Mouse (Mus musculus): ENCODE data around the gene Frat2. TPM values are rescaled to one million over a fixed set of nuclear protein-coding genes. Genes with fewer than 3 reads are reported as not detected.

The Frat2 gene
- polyA plus RNA-seq, 1 experiment from 2014 or later = 15.1 TPM

DNA sequence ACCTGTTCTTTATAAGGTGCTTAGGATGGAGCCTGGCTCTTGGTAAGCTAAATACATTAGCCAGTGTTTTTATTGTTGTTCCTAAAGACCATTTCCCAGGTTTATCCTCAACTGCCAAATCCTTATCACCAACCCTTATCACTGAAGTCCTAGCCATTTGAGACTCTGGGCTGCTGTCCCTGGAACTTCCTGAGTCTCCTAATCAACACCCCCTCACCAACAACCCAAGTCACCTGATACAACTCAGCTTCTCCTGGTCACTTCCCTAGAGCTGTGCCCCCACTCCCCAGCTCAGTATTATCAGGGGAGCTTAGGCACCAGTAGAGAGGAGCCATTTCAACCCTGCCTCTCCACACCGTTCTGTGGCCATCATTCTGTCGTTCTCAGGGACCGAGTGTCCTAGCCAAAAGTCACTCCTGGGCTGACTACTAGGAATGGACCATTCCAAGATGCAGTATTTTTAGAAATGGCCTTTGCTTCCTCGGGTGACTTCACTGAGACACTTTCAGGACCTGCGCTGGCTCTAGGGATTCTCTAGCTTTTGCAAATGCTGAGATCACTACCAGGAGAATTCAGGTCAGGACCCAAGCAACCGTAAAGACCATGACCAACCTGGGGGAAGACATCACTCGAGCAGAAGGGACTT lies 6.7 kb downstream of the Frat2 start:
- 0 out of 2 replicates have a peak, but pooled peaks cover 6% of the 10 kb centered on the region for H3K27me3 ChIP-seq
- 81% methylated on average over 7 of the region's 7 CpGs for WGBS
- no peak overlapping the region for H3K27ac ChIP-seq (replicated peaks)
- H3K36me3 ChIP-seq = no peaks in the 10 kb centered on the region
- H3K4me3 ChIP-seq = no peak overlapping the region
- H3K9ac ChIP-seq (replicated peaks) = no peak overlapping the region
- ATAC-seq (ENCODE audit: low FRiP score, low read depth) = no peak
- H3K4me2 ChIP-seq (replicated peaks) = no peak overlapping the region
- no peaks in the 10 kb centered on the region for H3K9me3 ChIP-seq
- peaks cover 8% of the 10 kb centered on the region for H3K4me1 ChIP-seq

DNA sequence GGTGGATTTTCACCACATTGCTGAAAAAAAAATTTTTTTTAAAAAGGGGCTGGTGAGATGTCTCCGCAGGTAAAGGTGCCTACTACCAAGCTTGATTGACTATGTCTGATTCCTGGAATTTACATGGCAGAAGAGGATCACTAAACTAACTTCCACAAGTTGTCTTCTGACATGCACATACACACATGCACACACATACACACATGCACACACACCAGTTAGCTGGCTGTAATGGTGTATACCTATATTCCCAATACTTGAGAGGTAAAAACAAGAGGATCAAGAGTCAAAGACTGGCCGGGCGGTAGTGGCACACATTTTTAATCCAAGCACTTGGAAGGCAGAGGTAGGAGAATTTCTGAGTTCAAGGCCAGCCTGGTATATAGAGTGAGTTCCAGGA lies 8.2 kb downstream of the Frat2 start:
- Histone ChIP-seq H3K4me3 (no peak overlapping the region), H3K27ac (replicated peaks) (no peak overlapping the region), H3K36me3 (no peaks in the 10 kb centered on the region), H3K4me2 (replicated peaks) (no peak overlapping the region), H3K27me3 (0 out of 2 replicates have a peak, but pooled peaks cover 6% of the 10 kb centered on the region), H3K9ac (replicated peaks) (no peak overlapping the region), H3K9me3 (no peaks in the 10 kb centered on the region), H3K4me1 (peaks cover 16% of the 10 kb centered on the region)
- ATAC-seq (ENCODE audit: low FRiP score, low read depth) = no peak
- WGBS = 95% methylated on average over 3 of the region's 3 CpGs

DNA sequence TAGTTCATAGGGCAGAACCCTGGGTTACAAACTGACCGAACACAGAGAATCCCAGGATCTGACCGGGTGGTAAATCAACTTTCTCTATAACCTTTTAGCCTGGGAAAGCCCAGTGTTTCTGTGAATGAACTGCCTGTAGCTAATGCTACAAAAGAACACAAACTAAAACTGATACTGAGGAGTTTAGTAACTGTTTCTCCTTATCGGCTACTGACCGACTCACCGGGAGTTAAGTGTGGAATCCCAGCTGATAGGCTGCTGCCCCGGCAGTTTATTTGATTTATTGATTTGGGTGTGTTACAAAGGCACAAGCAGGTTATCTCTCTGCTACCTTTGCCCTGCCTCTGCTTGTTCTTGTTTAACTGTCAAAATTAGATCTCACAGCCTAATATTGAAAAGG lies 9.1 kb downstream of the Frat2 start:
- H3K4me3 ChIP-seq = no peak overlapping the region
- H3K27me3 ChIP-seq = 0 out of 2 replicates have a peak, but pooled peaks cover 6% of the 10 kb centered on the region
- H3K4me2 ChIP-seq (replicated peaks) = no peak overlapping the region
- H3K9ac ChIP-seq (replicated peaks) = no peak overlapping the region
- no peak overlapping the region for H3K27ac ChIP-seq (replicated peaks)
- ATAC-seq (ENCODE audit: low FRiP score, low read depth) = no peak
- WGBS = 91% methylated on average over 6 of the region's 6 CpGs
- no peaks in the 10 kb centered on the region for H3K9me3 ChIP-seq
- H3K36me3 ChIP-seq = no peaks in the 10 kb centered on the region
- peaks cover 16% of the 10 kb centered on the region for H3K4me1 ChIP-seq

DNA sequence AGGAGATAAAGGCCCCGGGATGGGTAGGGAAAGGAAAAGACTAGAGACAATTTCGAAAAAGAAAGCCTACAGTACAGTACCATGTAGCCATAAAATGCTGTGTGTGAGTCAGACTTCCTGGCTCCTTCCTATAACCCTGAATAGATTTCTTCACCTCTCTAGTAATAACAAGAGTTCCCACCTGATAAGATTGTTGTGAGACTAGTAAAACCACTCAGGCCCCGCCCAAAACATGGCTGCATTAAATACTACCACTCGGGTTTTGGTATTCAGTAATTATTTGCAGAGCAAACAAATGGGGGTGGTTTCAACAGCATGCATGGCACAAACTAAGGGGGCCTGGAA lies 10.0 kb downstream of the Frat2 start:
- 75% methylated on average over 4 of the region's 4 CpGs for whole genome bisulfite sequencing
- no peak overlapping the region for H3K4me2 ChIP-seq (replicated peaks)
- ATAC-seq (ENCODE audit: low FRiP score, low read depth) = no peak

DNA sequence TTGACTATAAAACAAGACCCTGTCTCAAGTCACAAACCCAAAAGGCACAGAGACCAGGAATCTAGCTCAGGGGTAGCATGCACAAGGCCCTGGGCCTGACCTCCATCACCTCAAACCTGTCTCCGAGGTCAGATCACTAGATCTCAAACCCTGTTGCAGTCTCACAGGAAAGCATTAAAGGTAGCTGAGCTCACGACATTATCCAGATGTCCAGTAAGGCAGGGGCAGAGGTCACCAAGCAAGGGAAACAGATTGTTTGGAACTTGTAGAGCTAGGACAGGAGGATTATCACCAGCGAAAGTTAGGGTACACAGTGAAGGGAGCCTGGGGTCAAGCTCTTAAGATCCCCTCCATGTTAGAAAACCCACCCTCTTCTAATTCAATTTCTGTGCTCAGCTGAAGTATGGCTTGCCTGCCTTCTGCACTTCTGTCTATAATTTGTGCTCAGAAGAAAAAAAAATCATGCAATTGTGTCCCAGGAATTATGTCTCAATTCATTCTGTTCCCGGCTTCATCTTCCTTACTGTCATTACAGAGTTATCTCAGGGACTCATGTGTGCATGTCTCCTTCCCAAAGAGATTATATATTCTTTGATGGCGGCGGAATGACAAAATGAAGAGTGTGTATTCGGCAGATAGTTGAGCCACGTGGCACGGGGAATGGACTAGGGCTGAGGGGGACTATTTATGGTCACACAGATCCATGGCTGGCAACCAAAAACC lies 10.6 kb downstream of the Frat2 start:
- Histone ChIP-seq H3K9me3 (no peaks in the 10 kb centered on the region), H3K36me3 (no peaks in the 10 kb centered on the region), H3K27me3 (peaks cover 20% of the 10 kb centered on the region), H3K4me2 (replicated peaks) (no peak overlapping the region), H3K4me1 (peaks cover 26% of the 10 kb centered on the region), H3K4me3 (no peak overlapping the region), H3K27ac (replicated peaks) (no peak overlapping the region), H3K9ac (replicated peaks) (no peak overlapping the region)
- no peak for ATAC-seq (ENCODE audit: low FRiP score, low read depth)
- WGBS = 73% methylated on average over 9 of the region's 9 CpGs

More for the DNA sequence above, 10.0 kb downstream of the Frat2 start:
- Histone ChIP-seq H3K4me1 (peaks cover 20% of the 10 kb centered on the region), H3K9me3 (no peaks in the 10 kb centered on the region), H3K9ac (replicated peaks) (no peak overlapping the region), H3K27ac (replicated peaks) (no peak overlapping the region), H3K36me3 (no peaks in the 10 kb centered on the region), H3K27me3 (peaks cover 14% of the 10 kb centered on the region), H3K4me3 (no peak overlapping the region)

DNA sequence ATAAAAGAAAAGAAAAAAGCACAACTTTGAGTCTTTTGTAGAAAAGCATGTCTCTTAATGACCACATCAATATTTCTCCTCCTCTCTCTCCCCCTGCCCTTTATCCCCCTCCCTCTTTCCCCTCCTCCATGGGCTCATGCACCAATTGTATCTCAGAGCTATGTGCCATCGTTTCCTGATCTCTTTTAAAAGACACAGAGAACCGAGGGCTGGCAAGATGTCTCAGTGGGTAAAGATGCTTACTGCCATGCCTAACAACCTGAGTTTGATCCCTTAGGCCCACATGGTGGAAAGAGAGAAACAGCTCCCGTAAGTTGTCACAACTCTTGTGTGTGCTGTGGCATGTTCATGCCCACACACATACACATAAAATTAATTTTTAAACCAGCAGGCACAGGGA lies 11.2 kb downstream of the Frat2 start:
- WGBS = 53% methylated on average over 3 of the region's 3 CpGs
- ATAC-seq (ENCODE audit: low FRiP score, low read depth) = no peak
- Histone ChIP-seq H3K4me1 (peaks cover 32% of the 10 kb centered on the region), H3K27me3 (peaks cover 26% of the 10 kb centered on the region), H3K36me3 (no peaks in the 10 kb centered on the region), H3K27ac (replicated peaks) (no peak overlapping the region), H3K9me3 (no peaks in the 10 kb centered on the region), H3K9ac (replicated peaks) (no peak overlapping the region), H3K4me3 (no peak overlapping the region), H3K4me2 (replicated peaks) (no peak overlapping the region)

DNA sequence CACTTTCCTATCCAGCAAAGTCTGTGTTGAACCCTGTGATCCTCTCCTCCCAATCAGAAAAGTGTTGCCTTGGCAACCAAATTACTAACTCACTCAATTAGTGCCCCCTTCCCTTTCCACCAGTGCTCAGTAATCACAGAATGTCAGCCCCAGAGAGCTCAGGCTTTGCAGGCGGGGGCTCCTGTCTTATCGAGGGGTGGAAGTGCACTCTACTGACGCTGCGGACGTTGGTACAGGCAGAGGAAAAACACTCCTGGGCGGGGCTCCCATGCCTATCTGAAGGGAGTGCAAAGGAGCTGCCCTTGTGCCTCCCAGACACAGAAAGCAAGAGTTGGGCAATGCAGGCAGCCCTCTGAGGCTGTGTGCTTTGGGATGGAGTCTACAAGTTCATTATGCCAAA lies 12.1 kb downstream of the Frat2 start:
- Histone ChIP-seq H3K27ac (replicated peaks) (peak overlapping the region; percentile 52), H3K36me3 (no peaks in the 10 kb centered on the region), H3K4me1 (peaks cover 39% of the 10 kb centered on the region), H3K4me2 (replicated peaks) (peak overlapping the region; percentile 28), H3K9ac (replicated peaks) (no peak overlapping the region), H3K27me3 (peaks cover 30% of the 10 kb centered on the region), H3K4me3 (no peak overlapping the region), H3K9me3 (no peaks in the 10 kb centered on the region)
- 3% methylated on average over 6 of the region's 6 CpGs for WGBS
- peak; percentile 48; the same call in 1 of the 2 replicates for ATAC-seq (ENCODE audit: low FRiP score, low read depth)

DNA sequence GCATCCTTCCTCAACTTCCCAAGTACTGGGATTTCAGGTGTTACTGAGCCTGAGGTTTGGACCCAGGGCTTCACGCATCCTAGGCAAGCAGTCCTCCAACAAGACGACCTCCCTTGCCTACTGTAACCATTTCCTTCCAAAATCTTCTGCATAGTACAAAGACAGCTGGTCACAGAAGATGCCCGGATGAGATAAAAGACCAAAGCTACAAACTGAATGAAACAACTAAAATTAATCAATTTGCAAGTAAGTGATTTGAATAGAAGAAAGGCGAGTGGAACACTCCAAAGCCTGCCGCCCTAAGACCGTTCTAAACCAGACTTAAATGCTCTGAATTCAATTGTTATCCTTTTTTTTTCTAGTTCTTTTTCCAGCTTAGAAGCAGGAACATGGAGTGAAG lies 12.5 kb downstream of the Frat2 start:
- H3K4me3 ChIP-seq = no peak overlapping the region
- WGBS = 39% methylated on average over 6 of the region's 6 CpGs
- peaks cover 33% of the 10 kb centered on the region for H3K27me3 ChIP-seq
- no peaks in the 10 kb centered on the region for H3K36me3 ChIP-seq
- H3K4me2 ChIP-seq (replicated peaks) = peak overlapping the region; percentile 28; the same call in 1 of the 2 replicates
- no peak overlapping the region for H3K9ac ChIP-seq (replicated peaks)
- peaks cover 43% of the 10 kb centered on the region for H3K4me1 ChIP-seq
- H3K27ac ChIP-seq (replicated peaks) = no peak overlapping the region
- no peak for ATAC-seq (ENCODE audit: low FRiP score, low read depth)
- no peaks in the 10 kb centered on the region for H3K9me3 ChIP-seq

DNA sequence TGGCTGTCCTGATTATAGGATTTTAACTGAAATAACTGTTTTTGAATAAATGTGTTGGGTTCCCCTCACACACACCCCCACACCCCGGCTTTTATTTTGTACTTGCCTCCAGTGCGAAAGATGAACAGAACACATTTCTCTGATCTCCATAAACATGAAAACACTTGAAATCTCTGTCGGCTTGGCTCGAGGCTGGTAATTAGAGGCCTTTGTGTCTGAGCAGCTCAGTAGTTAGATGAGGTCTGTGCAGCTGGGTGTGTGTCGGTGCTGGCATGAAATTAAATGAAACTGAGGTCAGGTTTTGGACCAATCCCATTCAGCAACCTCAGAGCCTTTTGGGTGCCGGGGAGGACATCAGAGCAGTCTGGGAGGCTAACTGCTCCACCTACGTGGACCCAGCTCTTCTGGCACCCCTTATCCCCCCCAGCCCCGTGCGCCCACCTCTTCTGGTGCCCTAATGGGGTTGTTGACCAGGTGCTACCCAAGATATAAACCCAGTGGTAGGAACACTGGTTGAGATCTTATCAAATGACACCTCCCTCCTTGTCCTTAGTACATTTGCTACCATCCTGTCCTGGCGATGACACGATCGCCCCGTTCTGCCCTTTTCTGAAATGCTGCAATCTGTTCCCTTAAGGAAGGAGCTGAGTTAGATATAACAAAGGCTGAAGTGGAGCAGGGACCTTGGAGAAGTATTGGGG lies 15.3 kb downstream of the Frat2 start:
- H3K9me3 ChIP-seq = no peaks in the 10 kb centered on the region
- peak overlapping the region; percentile 79 for H3K4me3 ChIP-seq
- H3K27ac ChIP-seq (replicated peaks) = 0 out of 2 replicates have a peak overlapping the region, but pooled peaks have one; percentile 30
- ATAC-seq (ENCODE audit: low FRiP score, low read depth) = no peak
- peaks cover 45% of the 10 kb centered on the region for H3K4me1 ChIP-seq
- peaks cover 33% of the 10 kb centered on the region for H3K27me3 ChIP-seq
- no peak overlapping the region for H3K9ac ChIP-seq (replicated peaks)
- WGBS = 67% methylated on average over 13 of the region's 13 CpGs
- H3K36me3 ChIP-seq = no peaks in the 10 kb centered on the region
- H3K4me2 ChIP-seq (replicated peaks) = peak overlapping the region; percentile 98

DNA sequence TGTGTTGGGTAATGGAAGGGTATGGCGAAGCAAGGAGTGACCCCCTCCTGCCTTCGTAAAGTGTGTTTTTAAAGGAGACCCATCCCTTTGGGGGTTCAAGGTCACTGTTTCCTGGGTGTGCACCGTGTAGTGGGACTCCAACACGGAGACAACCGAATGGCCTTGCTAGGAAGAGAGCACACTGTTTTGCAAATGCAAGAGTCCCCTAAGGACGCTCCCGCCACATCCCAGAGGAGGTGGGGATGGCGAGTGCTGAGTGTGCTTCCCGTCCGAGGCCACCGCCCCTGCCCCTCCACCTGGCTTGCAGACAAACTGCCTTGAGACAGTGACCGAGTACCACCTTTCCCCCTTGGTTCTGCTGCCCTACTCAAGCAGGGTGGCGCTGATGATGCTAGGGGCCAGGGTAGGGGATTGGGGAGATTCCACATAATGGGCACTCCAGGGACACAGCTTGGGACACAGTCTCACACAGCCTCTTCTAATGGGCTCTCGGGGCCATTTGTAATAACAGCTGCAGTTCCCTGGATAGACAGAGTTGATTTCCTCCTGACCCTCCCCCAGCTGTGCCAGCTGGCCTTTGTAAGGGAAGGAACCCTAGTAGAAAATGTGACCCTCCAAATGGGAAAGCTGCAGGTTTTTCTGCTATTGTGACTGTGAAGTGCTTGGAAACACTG lies 16.1 kb downstream of the Frat2 start:
- H3K4me3 ChIP-seq = peak overlapping the region; percentile 79
- H3K4me2 ChIP-seq (replicated peaks) = peak overlapping the region; percentile 98
- peaks cover 29% of the 10 kb centered on the region for H3K27me3 ChIP-seq
- H3K27ac ChIP-seq (replicated peaks) = 0 out of 2 replicates have a peak overlapping the region, but pooled peaks have one; percentile 20
- WGBS = 4% methylated on average over 14 of the region's 14 CpGs
- ATAC-seq (ENCODE audit: low FRiP score, low read depth) = no peak
- no peaks in the 10 kb centered on the region for H3K36me3 ChIP-seq
- H3K4me1 ChIP-seq = peaks cover 45% of the 10 kb centered on the region
- peak overlapping the region; percentile 29; the same call in 1 of the 2 replicates for H3K9ac ChIP-seq (replicated peaks)
- no peaks in the 10 kb centered on the region for H3K9me3 ChIP-seq

DNA sequence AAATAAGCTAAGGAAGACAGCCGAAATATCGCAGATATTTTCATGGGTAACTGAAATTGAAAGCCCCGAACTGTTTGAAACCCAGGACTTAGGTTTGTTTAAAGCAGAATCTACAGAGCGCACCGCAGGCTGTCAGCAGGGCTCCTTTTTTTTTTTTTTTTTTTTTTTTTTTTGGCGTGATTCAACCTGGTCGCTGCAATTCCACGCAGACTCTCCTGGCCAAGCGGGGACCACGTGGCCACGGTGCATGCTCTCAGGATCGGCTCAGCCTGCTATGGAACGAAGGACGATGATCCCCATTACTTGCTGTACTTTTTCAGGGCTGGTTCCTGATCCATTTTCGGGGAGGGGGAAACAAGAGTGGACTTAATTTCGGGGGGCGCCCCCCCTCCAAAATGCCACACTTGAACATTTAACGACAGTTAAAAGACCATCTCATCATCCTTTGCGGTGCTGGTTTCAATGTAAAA lies 16.8 kb downstream of the Frat2 start:
- H3K36me3 ChIP-seq = no peaks in the 10 kb centered on the region
- H3K27me3 ChIP-seq = peaks cover 28% of the 10 kb centered on the region
- H3K9ac ChIP-seq (replicated peaks) = peak overlapping the region; percentile 88
- ATAC-seq (ENCODE audit: low FRiP score, low read depth) = no peak
- peak overlapping the region; percentile 79 for H3K4me3 ChIP-seq
- peak overlapping the region; percentile 98 for H3K4me2 ChIP-seq (replicated peaks)
- 1% methylated on average over 19 of the region's 19 CpGs for WGBS
- no peaks in the 10 kb centered on the region for H3K9me3 ChIP-seq
- peaks cover 42% of the 10 kb centered on the region for H3K4me1 ChIP-seq
- peak overlapping the region; percentile 92; the same call in 1 of the 2 replicates for H3K27ac ChIP-seq (replicated peaks)
